Mouse (Mus musculus): ENCODE results near the gene Sycp3.

DNA sequence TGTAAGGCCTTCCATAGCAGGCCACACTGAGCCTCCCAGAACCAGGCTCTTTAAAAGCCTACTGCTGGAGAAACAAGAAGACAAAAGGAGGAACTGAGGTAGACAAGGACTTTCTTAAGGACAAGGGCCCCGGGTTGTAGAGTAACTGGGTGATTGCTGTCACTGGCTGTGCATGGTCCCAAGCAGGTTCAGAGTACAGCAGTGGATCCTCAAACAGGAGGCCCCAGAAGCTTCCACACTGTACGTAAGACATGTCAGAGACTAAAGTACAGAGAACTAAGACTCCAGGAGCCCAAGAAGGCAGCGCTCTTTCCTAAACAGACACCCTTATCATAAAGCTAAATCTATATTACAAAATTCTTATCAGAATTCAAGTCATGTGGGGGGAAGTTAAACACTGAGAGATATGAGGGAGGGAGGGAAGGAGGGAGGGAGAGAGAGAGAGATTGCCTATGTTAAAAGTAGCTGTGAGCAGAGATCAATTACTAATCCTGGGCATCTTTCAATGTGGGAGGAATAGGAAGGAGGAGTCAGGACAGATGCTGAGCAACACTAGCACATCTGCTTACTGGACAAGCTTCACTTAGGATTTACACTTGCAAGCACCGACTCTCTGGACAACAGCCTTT lies 35.7 kb downstream of the Sycp3 start:
- TF ChIP-seq CTCF (IDR thresholded peaks at IDR 0.05; ENCODE audit: insufficient read depth, low read depth, low read length) = no peak
- no peak for TF ChIP-seq POLR2A (IDR thresholded peaks at IDR 0.05; ENCODE audit: insufficient read depth, low read depth, low read length)
